Mouse (Mus musculus) lung, embryonic 14.5 days (tissue): ENCODE results near the gene Cep97. TPM values are rescaled to one million over a fixed set of nuclear protein-coding genes. Genes with fewer than 3 reads are reported as not detected.

Experiments
- ATAC-seq: fragments of 200-750 bp; cut with Nextera tagmentation; 2 replicates; pipeline ENCODE4 v1.8.0; 2017; ENCODE audit warnings: mild to moderate bottlenecking, moderate TSS enrichment, moderate library complexity; ENCODE audit not compliant: insufficient read depth
- DNase-seq: peaks from one replicate; pipeline ENCODE4 v3.0.0-alpha.2; 2015
- H3K27ac ChIP-seq: fragments of 300-500 bp; sonication (generic); 2 replicates; pipeline ENCODE4 v1.5.1; 2014; ENCODE audit warnings: low read depth, mild to moderate bottlenecking, moderate library complexity
- H3K27me3 ChIP-seq: fragments of 300-500 bp; sonication (generic); 2 replicates; pipeline ENCODE4 v1.6.1; 2014; ENCODE audit warnings: low read length, control low read depth; ENCODE audit not compliant: insufficient read depth
- H3K36me3 ChIP-seq: fragments of 300-500 bp; sonication (generic); 2 replicates; pipeline ENCODE4 v1.6.1; 2014; ENCODE audit warnings: control low read depth; ENCODE audit not compliant: insufficient read depth
- H3K4me1 ChIP-seq: fragments of 300-500 bp; sonication (generic); 2 replicates; pipeline ENCODE4 v1.6.1; 2014; ENCODE audit warnings: antibody characterized with exemption, control low read depth; ENCODE audit not compliant: insufficient read depth
- H3K4me2 ChIP-seq: fragments of 300-500 bp; sonication (generic); 2 replicates; pipeline ENCODE4 v1.6.1; 2014; ENCODE audit warnings: mild to moderate bottlenecking
- H3K4me3 ChIP-seq: fragments of 300-500 bp; sonication (generic); 2 replicates; pipeline ENCODE4 v1.5.1; 2014; ENCODE audit warnings: low read depth, low read length
- H3K9ac ChIP-seq: fragments of 300-500 bp; sonication (generic); 2 replicates; pipeline ENCODE4 v1.6.1; 2014
- H3K9me3 ChIP-seq: fragments of 300-500 bp; sonication (generic); 2 replicates; pipeline ENCODE4 v1.6.1; 2016; ENCODE audit warnings: low read depth, low read length, control low read depth
- CTCF ChIP-seq: IDR thresholded peaks from 2 replicates; pipeline ENCODE4 v1.5.1; 2016; ENCODE audit warnings: antibody characterized with exemption, low read depth
- WGBS: fragments of 180-500 bp; shearing (Covaris S2); extraction: QIAGEN DNeasy Blood & Tissue Kit; methylation state at CpG from one replicate; pipeline ENCODE4 v1.1.7; 2014; 5-methylcytosine and 5-hydroxymethylcytosine counted together
- polyA plus RNA-seq: library from polyadenylated mRNA; unstranded; fragments of >200 nt; fragmentation: Nextera tagmentation; extraction: Ambion mirVana; gene quantifications from 2 replicates; pipeline ENCODE4 v1.2.1, GENCODE M21; 2014

The Cep97 gene
- polyA plus RNA-seq, 1 experiment from 2014 or later = 14.0 TPM

DNA sequence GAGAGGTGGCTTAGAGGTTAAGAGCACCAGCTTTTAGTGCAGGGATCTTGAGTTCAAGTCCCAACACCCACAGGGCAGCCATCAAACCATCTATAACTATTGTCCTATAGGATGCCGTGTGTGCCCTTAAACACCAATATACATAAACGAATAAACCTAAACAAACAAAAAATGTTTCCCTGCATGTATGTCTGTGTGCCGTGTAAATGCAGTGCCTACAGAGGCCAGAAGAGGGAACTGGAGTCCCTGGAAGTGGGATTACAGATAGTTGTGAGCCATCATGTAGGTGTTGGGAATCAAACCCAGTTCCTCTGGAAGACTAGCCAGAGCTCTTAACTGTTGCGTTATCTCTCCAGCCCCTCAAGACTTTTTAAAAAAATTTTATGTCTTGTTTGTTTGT is 6.1 kb upstream of the Cep97 start:
- Histone ChIP-seq H3K27me3 (no peaks in the 10 kb centered on the region), H3K4me1 (no peaks in the 10 kb centered on the region), H3K9ac (no peak overlapping the region), H3K9me3 (no peaks in the 10 kb centered on the region), H3K4me3 (no peak overlapping the region), H3K4me2 (no peak overlapping the region), H3K27ac (no peak overlapping the region), H3K36me3 (no peaks in the 10 kb centered on the region)
- no peak for TF ChIP-seq CTCF
- no peak for DNase-seq
- ATAC-seq = no peak
- 88% methylated on average over 4 of the region's 4 CpGs for WGBS

DNA sequence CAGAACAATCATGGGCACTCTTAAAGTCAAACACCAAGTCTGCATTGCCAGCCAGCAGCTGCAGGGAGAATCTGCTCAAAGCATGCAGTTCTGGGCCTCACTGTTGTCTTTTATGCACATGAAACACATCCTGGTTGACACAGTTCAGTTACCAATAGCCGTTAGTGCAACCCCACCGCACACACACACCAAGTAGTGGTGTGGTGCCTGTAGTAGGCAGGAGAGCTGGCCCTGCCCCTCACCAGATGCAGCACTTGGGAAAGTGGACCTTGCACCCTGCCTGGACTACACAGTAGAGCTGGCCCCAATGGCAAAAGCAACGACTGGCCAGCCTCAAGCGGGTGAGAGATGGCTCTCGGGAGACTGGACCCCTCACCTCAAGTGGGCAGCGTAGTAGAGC is 5.0 kb upstream of the Cep97 start:
- H3K4me1 ChIP-seq = no peaks in the 10 kb centered on the region
- H3K27ac ChIP-seq = no peak overlapping the region
- ATAC-seq (no peak), DNase-seq (no peak)
- H3K36me3 ChIP-seq = no peaks in the 10 kb centered on the region
- H3K9me3 ChIP-seq = no peaks in the 10 kb centered on the region
- H3K4me2 ChIP-seq = no peak overlapping the region
- TF ChIP-seq CTCF = no peak
- WGBS = 82% methylated on average over 6 of the region's 6 CpGs
- H3K27me3 ChIP-seq = no peaks in the 10 kb centered on the region
- H3K4me3 ChIP-seq = no peak overlapping the region
- H3K9ac ChIP-seq = no peak overlapping the region

DNA sequence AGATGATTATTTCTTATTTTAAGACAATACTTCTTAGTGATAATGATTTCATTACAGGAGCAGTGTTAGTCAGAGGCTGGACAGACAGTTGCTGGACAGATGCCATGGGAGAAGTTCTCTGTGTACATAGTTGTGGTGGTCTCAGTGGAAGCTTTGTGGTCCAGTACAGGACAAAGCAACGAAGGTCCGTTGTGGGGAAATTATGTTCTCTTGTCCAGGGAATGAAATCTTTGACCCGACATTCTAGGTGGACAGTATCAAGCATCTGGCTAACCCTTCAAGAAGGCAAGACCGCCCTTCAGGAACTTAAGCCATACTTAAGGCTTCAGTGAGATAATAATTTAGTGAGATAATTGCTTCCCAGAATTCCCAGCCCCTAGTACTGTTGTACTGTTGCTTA is 4.1 kb upstream of the Cep97 start:
- ATAC-seq = no peak
- H3K9me3 ChIP-seq = no peaks in the 10 kb centered on the region
- H3K27me3 ChIP-seq = no peaks in the 10 kb centered on the region
- WGBS = 77% methylated on average over 4 of the region's 4 CpGs
- H3K4me1 ChIP-seq = no peaks in the 10 kb centered on the region
- H3K27ac ChIP-seq = no peak overlapping the region
- no peak overlapping the region for H3K4me3 ChIP-seq
- H3K9ac ChIP-seq = no peak overlapping the region
- H3K36me3 ChIP-seq = no peaks in the 10 kb centered on the region
- no peak for DNase-seq
- TF ChIP-seq CTCF = no peak
- H3K4me2 ChIP-seq = no peak overlapping the region

DNA sequence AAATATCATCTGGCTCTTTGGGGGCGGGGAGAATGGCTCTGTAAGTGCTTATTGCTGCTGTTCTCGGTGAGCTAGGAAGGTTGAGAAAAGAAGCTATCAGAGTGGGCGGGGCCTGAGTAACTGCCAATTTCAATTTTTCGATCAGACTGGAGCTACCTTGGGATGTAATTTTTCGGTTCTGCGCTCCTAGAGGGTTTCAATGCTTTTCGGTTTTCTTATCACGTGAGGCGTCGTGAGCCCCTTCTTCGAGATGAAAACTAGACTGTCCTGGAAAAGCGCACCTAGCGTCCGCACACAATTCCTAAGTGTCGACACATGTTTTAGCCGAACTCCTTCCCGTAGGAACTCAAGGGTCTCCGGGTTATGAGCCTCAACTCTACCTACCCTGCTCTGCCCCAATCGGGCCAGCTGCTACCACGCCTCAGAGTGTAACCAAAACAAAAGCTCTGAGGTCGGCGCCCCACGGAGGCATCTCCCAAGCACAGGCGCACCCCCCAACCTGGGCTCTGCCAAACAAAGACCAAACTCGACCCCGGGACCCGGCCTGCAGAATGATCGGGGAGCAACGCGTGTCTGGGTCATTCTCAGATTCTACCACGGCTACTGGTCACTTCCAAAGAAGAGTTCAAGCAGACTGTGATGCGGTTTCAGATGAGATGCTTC is 843 bp downstream of the Cep97 start:
- Histone ChIP-seq H3K4me2 (peak overlapping the region; percentile 73), H3K27me3 (no peaks in the 10 kb centered on the region), H3K9me3 (no peaks in the 10 kb centered on the region), H3K9ac (peak overlapping the region; percentile 65), H3K27ac (no peak overlapping the region), H3K4me3 (peak overlapping the region; percentile 63), H3K36me3 (0 out of 2 replicates have a peak, but pooled peaks cover 7% of the 10 kb centered on the region), H3K4me1 (no peaks in the 10 kb centered on the region)
- TF ChIP-seq CTCF = peak; percentile 10; the same call in 1 of the 2 replicates
- peak; percentile 60 for DNase-seq
- ATAC-seq = peak; percentile 48
- under 1% methylated on average over 32 of the region's 32 CpGs for WGBS

DNA sequence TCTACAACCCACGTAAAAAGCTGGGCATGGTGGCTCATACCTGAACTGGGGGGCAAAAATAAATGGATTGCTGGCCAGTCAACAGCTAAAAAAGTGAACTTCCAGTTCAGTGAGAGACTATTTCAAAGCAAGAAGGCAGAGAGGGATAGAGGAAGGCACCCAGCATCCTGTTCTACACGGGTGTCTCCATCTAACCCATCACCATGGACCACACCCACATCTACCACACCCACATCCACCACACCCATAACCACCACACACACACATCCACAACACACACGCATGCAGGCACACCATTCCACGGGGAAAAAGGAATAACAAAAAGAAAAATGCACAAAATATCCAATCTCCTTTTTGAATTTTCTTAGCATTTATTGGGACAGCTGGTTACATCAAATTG is 10.6 kb downstream of the Cep97 start:
- WGBS = 92% methylated on average over 4 of the region's 4 CpGs
- no peaks in the 10 kb centered on the region for H3K9me3 ChIP-seq
- H3K4me3 ChIP-seq = no peak overlapping the region
- no peak overlapping the region for H3K27ac ChIP-seq
- no peaks in the 10 kb centered on the region for H3K27me3 ChIP-seq
- no peak overlapping the region for H3K9ac ChIP-seq
- H3K4me1 ChIP-seq = no peaks in the 10 kb centered on the region
- H3K4me2 ChIP-seq = no peak overlapping the region
- ATAC-seq (no peak), DNase-seq (no peak)
- peaks cover 46% of the 10 kb centered on the region for H3K36me3 ChIP-seq
- no peak for TF ChIP-seq CTCF

DNA sequence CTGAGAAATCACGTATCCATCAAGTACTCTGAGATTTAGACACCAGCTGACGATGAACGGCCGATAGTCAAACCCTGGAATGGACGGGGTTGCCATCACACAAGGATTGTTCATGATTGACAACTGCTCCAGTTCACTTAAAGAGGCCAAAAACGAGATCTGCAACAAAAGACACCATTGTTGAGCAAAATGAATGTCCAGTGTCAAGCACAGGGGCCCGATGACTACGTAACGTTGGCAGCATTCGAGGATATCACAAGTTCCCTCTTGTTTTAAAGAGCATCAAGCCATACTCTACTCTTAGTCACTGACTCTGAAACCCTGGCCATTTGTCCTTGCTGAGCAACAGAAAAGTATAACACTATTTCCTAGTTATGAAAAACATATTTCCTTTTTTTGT is 12.6 kb downstream of the Cep97 start:
- DNase-seq (no peak), ATAC-seq (no peak)
- no peaks in the 10 kb centered on the region for H3K4me1 ChIP-seq
- TF ChIP-seq CTCF = no peak
- 91% methylated on average over 10 of the region's 10 CpGs for WGBS
- H3K27me3 ChIP-seq = no peaks in the 10 kb centered on the region
- no peak overlapping the region for H3K4me2 ChIP-seq
- H3K4me3 ChIP-seq = no peak overlapping the region
- no peaks in the 10 kb centered on the region for H3K9me3 ChIP-seq
- no peak overlapping the region for H3K9ac ChIP-seq
- peaks cover 51% of the 10 kb centered on the region for H3K36me3 ChIP-seq
- H3K27ac ChIP-seq = no peak overlapping the region

DNA sequence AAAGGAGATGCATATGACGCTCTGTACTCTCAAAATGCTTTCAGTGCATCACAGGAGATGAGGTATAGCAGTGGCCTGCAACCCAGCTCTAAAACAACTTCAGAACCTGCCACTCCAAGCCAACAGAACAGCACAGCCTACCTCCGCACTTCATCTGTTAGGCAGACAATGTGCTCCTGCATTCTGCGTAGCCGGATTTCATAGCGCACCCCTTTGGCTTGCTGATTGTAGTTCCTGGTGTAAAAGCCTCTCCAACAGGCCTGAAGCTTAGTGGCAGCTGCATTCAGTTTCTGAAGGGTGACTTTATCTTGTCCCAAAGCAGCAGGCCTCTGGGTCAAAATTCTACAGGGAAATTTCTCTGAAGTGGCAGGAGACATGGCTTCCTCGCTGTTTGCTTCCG is 19.9 kb downstream of the Cep97 start:
- Histone ChIP-seq H3K4me2 (no peak overlapping the region), H3K4me1 (no peaks in the 10 kb centered on the region), H3K4me3 (no peak overlapping the region), H3K36me3 (peaks cover 42% of the 10 kb centered on the region), H3K9ac (no peak overlapping the region), H3K27me3 (no peaks in the 10 kb centered on the region), H3K27ac (no peak overlapping the region), H3K9me3 (no peaks in the 10 kb centered on the region)
- DNase-seq = no peak
- no peak for ATAC-seq
- WGBS = 94% methylated on average over 7 of the region's 7 CpGs
- no peak for TF ChIP-seq CTCF
